Mouse (Mus musculus) liver, embryonic 13.5 days (tissue): ENCODE results near the gene Agpat3. TPM values are rescaled to one million over a fixed set of nuclear protein-coding genes. Genes with fewer than 3 reads are reported as not detected.

ENCODE experiments used
- ATAC-seq: fragments of 200-750 bp; cut with Nextera tagmentation; 2 replicates; pipeline ENCODE4 v1.8.0; 2017; ENCODE audit warnings: low read depth, mild to moderate bottlenecking, moderate number of reproducible peaks, moderate library complexity
- DNase-seq: peaks from one replicate; pipeline ENCODE4 v3.0.0; 2022
- H3K27ac ChIP-seq: fragments of 300-500 bp; sonication (generic); 2 replicates; pipeline ENCODE4 v1.5.1; 2015; ENCODE audit warnings: moderate library complexity, mild to moderate bottlenecking, inconsistent platforms
- H3K27me3 ChIP-seq: fragments of 300-500 bp; sonication (generic); 2 replicates; pipeline ENCODE4 v1.6.1; 2015; ENCODE audit warnings: mild to moderate bottlenecking, inconsistent platforms
- H3K36me3 ChIP-seq: fragments of 300-500 bp; sonication (generic); 2 replicates; pipeline ENCODE4 v1.6.1; 2015; ENCODE audit warnings: mild to moderate bottlenecking, inconsistent platforms
- H3K4me1 ChIP-seq: fragments of 300-500 bp; sonication (generic); replicated peaks from 2 replicates; pipeline ENCODE4 v1.6.1; 2015; ENCODE audit warnings: inconsistent platforms
- H3K4me2 ChIP-seq: fragments of 300-500 bp; sonication (generic); 2 replicates; pipeline ENCODE4 v1.6.1; 2015; ENCODE audit warnings: inconsistent platforms, mild to moderate bottlenecking, moderate library complexity
- H3K4me3 ChIP-seq: fragments of 300-500 bp; sonication (generic); replicated peaks from 2 replicates; pipeline ENCODE4 v1.5.1; 2015; ENCODE audit warnings: mild to moderate bottlenecking, inconsistent platforms
- H3K9ac ChIP-seq: fragments of 300-500 bp; sonication (generic); 2 replicates; pipeline ENCODE4 v1.6.1; 2015; ENCODE audit warnings: mild to moderate bottlenecking, inconsistent platforms
- H3K9me3 ChIP-seq: fragments of 300-500 bp; sonication (generic); replicated peaks from 2 replicates; pipeline ENCODE4 v1.6.1; 2016; ENCODE audit warnings: inconsistent platforms
- WGBS: fragments of 180-500 bp; shearing (Covaris S2); methylation state at CpG from one replicate; pipeline ENCODE4 v1.1.7; 2015; ENCODE audit not compliant: insufficient replicate concordance; 5-methylcytosine and 5-hydroxymethylcytosine counted together
- microRNA-seq: library from miRNA; unstranded; fragments of <30 nt; microRNA quantifications from one replicate; pipeline ENCODE4, GENCODE M21; 2016
- polyA plus RNA-seq: library from polyadenylated mRNA; unstranded; fragments of >200 nt; fragmentation: Nextera tagmentation; extraction: Ambion mirVana; gene quantifications from 2 replicates; pipeline ENCODE4 v1.2.1, GENCODE M21; 2015

Gene Agpat3
- polyA plus RNA-seq, 1 experiment from 2014 or later = 19.5 TPM

DNA sequence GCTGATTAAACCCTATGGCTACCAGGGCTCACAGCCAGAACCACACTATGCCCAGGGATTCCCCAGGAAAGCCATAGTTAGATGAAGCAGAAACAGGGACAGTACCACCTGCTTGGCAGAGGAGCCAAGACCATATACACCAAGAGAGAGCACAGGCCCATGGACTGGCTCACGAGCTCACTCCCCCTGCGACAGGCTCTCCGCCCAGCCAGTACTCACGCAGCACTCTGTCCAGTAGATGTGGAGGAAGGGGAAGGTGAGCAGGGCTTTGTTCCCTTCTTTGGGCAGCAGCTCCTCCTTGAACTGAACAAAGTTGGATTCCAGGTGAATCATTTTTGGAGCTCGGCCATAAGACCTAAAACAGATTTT is 123.7 kb downstream of the Agpat3 start:
- Histone ChIP-seq H3K27me3 (no peaks in the 10 kb centered on the region), H3K9ac (no peak overlapping the region), H3K4me1 (peaks cover 30% of the 10 kb centered on the region), H3K4me3 (no peak overlapping the region), H3K4me2 (no peak overlapping the region), H3K36me3 (peaks cover 65% of the 10 kb centered on the region), H3K9me3 (no peaks in the 10 kb centered on the region), H3K27ac (no peak overlapping the region)
- WGBS = 86% methylated on average over 5 of the region's 5 CpGs
- no peak for ATAC-seq
- DNase-seq = no peak

DNA sequence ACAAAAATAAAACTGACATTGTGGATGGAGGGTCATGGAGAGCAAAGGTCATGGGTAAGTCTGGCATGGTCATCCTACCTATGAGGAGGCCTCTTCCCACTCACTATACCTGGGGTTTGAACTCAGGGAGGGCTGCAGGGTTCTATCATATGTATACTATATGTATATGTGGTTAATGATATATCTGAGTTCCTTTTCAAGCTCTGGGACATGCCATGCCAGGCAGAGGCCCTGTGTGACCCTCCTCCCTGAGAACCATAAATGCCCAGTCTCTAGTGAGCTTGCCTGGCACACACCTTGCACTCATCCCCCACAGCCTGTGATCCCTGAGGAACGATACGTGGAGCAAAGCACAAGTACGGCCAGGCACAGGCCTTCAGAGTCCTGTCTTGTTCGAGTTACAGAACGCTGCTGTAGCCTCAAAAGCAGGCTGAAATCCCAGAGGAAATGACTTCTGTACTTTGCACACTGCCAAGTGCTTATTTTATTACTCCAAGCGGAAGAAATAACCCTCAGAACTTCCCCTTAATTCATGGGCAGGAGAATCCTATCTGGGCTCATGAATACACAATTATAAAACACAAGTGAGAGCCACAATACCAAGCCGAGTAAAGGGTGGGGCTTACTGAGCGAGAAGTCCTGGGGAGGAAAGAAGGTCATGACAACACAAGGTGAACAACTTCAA is 124.3 kb downstream of the Agpat3 start:
- DNase-seq = no peak
- Histone ChIP-seq H3K27ac (no peak overlapping the region), H3K36me3 (peaks cover 69% of the 10 kb centered on the region), H3K9ac (no peak overlapping the region), H3K4me1 (peaks cover 24% of the 10 kb centered on the region), H3K27me3 (no peaks in the 10 kb centered on the region), H3K9me3 (no peaks in the 10 kb centered on the region), H3K4me3 (no peak overlapping the region), H3K4me2 (no peak overlapping the region)
- ATAC-seq = no peak
- WGBS = 83% methylated on average over 8 of the region's 8 CpGs

DNA sequence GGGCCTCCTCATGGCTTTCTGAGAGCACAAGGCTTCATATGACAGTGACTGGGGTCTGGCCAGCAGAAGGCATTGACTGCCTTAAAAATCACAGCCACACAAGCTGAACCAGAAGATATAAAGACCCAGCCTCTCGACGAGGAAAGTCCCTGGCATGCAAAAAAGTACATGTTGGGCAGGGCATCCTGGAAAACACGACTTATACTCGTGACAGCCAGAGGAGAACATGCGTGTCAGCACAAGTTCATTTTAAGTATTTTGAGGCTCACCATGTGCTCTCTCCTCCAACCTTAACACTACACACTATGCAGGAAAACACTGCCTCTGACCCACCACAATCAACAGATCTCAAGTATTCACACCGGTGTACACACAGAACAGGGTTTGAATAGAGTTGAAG is 128.2 kb downstream of the Agpat3 start:
- peaks cover 45% of the 10 kb centered on the region for H3K4me1 ChIP-seq
- ATAC-seq (no peak), DNase-seq (no peak)
- no peaks in the 10 kb centered on the region for H3K9me3 ChIP-seq
- H3K4me2 ChIP-seq = no peak overlapping the region
- no peaks in the 10 kb centered on the region for H3K27me3 ChIP-seq
- WGBS = 83% methylated on average over 6 of the region's 6 CpGs
- H3K9ac ChIP-seq = no peak overlapping the region
- H3K27ac ChIP-seq = no peak overlapping the region; the same call in 1 of the 2 replicates
- H3K4me3 ChIP-seq = no peak overlapping the region
- H3K36me3 ChIP-seq = peaks cover 85% of the 10 kb centered on the region

DNA sequence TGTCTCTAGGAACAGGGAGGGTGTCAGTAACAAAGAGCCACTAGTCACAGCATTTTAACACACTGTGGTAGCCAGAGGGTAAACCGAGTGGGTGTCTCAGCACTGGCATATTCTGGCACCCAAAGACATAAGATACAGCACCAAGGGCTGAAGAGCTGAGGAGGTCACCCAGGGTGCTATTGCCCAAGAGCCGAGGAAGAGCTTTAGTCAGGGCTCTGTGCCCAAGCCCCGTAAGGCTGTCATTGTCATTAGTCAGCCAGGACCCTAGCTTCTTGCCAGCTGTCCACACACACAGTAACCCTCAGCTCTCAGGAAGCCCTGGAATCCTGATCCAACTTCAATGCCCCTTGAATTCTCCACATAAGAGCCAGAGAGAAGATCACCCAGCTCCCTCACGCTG is 129.4 kb downstream of the Agpat3 start:
- Histone ChIP-seq H3K9me3 (no peaks in the 10 kb centered on the region), H3K27ac (no peak overlapping the region), H3K4me1 (peaks cover 56% of the 10 kb centered on the region), H3K36me3 (peaks cover 85% of the 10 kb centered on the region), H3K4me2 (no peak overlapping the region), H3K9ac (no peak overlapping the region), H3K4me3 (no peak overlapping the region), H3K27me3 (no peaks in the 10 kb centered on the region)
- 83% methylated on average over 4 of the region's 4 CpGs for WGBS
- DNase-seq (no peak), ATAC-seq (no peak)

DNA sequence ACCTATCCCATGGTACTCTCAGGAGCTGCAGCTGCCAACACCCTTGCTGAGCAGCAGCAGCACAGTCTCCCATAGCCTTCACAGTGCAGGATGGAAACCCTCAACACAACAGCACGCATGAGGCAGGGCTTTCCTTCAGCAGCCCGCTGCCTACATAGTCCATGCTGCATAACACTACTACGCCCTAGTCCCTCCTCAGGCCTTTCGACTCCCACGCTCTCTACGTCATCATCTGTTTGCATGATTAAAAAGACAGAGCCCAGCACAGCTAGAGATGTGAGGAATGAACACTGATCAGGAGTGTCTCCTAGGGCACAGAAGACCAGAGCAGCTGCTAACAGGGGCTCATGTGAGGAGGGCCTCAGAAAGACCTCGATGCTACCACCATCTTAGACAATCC is 131.0 kb downstream of the Agpat3 start:
- Histone ChIP-seq H3K36me3 (peaks cover 84% of the 10 kb centered on the region), H3K9me3 (no peaks in the 10 kb centered on the region), H3K4me1 (peaks cover 65% of the 10 kb centered on the region), H3K27ac (no peak overlapping the region), H3K9ac (no peak overlapping the region), H3K4me3 (no peak overlapping the region), H3K4me2 (no peak overlapping the region), H3K27me3 (no peaks in the 10 kb centered on the region)
- DNase-seq (no peak), ATAC-seq (no peak)
- 85% methylated on average over 7 of the region's 7 CpGs for WGBS

DNA sequence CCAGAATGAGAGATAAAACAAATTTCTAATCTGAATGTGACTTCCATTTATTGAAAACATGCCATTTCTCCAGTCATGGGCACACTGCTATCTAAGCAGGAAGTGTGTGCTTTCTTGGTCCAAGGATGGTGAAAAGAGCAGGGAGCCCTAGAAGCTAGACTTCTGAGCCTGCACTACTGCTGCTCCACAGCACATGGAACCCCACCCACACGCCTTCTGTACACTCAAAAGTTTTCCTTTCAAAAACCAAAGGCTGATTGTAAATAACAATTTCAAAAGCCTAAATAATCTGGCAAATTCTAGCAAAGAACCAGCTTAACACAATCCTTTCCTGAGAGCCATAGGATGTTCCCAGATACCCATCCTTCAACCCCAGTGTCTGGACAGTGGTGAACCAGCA is 132.8 kb downstream of the Agpat3 start:
- WGBS = 55% methylated on average over 1 of the region's 1 CpGs
- H3K4me1 ChIP-seq = peaks cover 76% of the 10 kb centered on the region
- no peak for DNase-seq
- no peak for ATAC-seq
- no peaks in the 10 kb centered on the region for H3K9me3 ChIP-seq
- peak overlapping the region; percentile 43; the same call in 1 of the 2 replicates for H3K27ac ChIP-seq
- H3K27me3 ChIP-seq = no peaks in the 10 kb centered on the region
- peaks cover 94% of the 10 kb centered on the region for H3K36me3 ChIP-seq
- no peak overlapping the region for H3K4me2 ChIP-seq
- no peak overlapping the region for H3K9ac ChIP-seq
- H3K4me3 ChIP-seq = no peak overlapping the region

Small RNAs within 50 kb of the gene (microRNA-seq; reads per million reads assigned to microRNA genes)
- not detected for gene Mir7659

Other genes with a start within 250 kb of the Agpat3 start
- gene D10Jhu81e, start 182.7 kb downstream of the Agpat3 start, polyA plus RNA-seq = 17.5 and 18.6 TPM in 2 replicates
- gene Pwp2, start 167.3 kb downstream of the Agpat3 start, polyA plus RNA-seq = 16.6 and 18.9 TPM in 2 replicates
- gene Trappc10, start 107.8 kb downstream of the Agpat3 start, polyA plus RNA-seq = 15.6 and 15.8 TPM in 2 replicates
- 160 and 177 TPM in 2 replicates for gene Rrp1, start 60.6 kb upstream of the Agpat3 start, polyA plus RNA-seq
- 97.6 and 107 TPM in 2 replicates for gene Cstb, start 73.2 kb upstream of the Agpat3 start, polyA plus RNA-seq
- gene Pdxk, start 112.5 kb upstream of the Agpat3 start, polyA plus RNA-seq = 5.8 and 7.0 TPM in 2 replicates
- not detected in 2 replicates for gene Olfr1358, start 164.9 kb upstream of the Agpat3 start, polyA plus RNA-seq
- gene Ilvbl, start 221.9 kb upstream of the Agpat3 start, polyA plus RNA-seq = 16.7 and 17.4 TPM in 2 replicates
- 1.8 TPM in 2 replicates for gene Syde1, start 239.5 kb upstream of the Agpat3 start, polyA plus RNA-seq